Comparison of ENCODE assay signal across 22 mouse cellular contexts in genomic region chr17:32322809-32323208, GRCm38 (mm10). TPM values are rescaled to one million over a fixed set of nuclear protein-coding genes. Genes with fewer than 3 reads are reported as not detected.
DNase-seq lines count a peak whose midpoint lies in the region; ATAC-seq lines count a peak whose summit lies in the region.
"Had no signal": no experiment of that assay in that cellular context is flagged by ENCODE, and none has a peak within 500 bp of the region (broad histone marks: within the 10 kb centered on the region; RNA-seq: fewer than 3 reads in every experiment).

No protein-coding gene starts in this region.

- H3K27me3 ChIP-seq in heart, embryonic 15.5 days, result no peaks in the 10 kb centered on the region
- H3K27me3 ChIP-seq in heart, embryonic 11.5 days (ENCODE audit: control insufficient read depth, insufficient read depth, low read length), result no peaks in the 10 kb centered on the region
- no peaks in the 10 kb centered on the region for H3K27me3 ChIP-seq in midbrain, embryonic 11.5 days (ENCODE audit: control insufficient read depth, insufficient read depth, low read length)
- H3K27me3 ChIP-seq in midbrain, embryonic 10.5 days (ENCODE audit: low read depth, poor library complexity, severe bottlenecking), result no peaks in the 10 kb centered on the region
- no peaks in the 10 kb centered on the region for H3K27me3 ChIP-seq in liver, embryonic 16.5 days (ENCODE audit: control insufficient read depth, insufficient read depth, low read depth, low read length)
- H3K27me3 ChIP-seq: intestine, embryonic 15.5 days; limb, embryonic 12.5 days; neural tube, embryonic 15.5 days had no signal

- H3K4me1 ChIP-seq in heart, embryonic 15.5 days (replicated peaks), result peaks cover 26% of the 10 kb centered on the region
- peaks cover 7% of the 10 kb centered on the region for H3K4me1 ChIP-seq in heart, embryonic 11.5 days (ENCODE audit: control insufficient read depth, insufficient read depth, low read length)
- peaks cover 18% of the 10 kb centered on the region for H3K4me1 ChIP-seq in midbrain, embryonic 11.5 days (ENCODE audit: control insufficient read depth, insufficient read depth, low read length)
- peaks cover 33% of the 10 kb centered on the region for H3K4me1 ChIP-seq in midbrain, embryonic 10.5 days
- peaks cover 29% of the 10 kb centered on the region for H3K4me1 ChIP-seq in liver, embryonic 16.5 days (ENCODE audit: control insufficient read depth, low read depth, low read length)

- no peak overlapping the region for H3K27ac ChIP-seq in heart, embryonic 15.5 days
- no peak overlapping the region for H3K27ac ChIP-seq in heart, embryonic 11.5 days (ENCODE audit: low read depth, low read length)
- H3K27ac ChIP-seq in midbrain, embryonic 11.5 days (ENCODE audit: low read depth, low read length), result no peak overlapping the region
- no peak overlapping the region for H3K27ac ChIP-seq in midbrain, embryonic 10.5 days (replicated peaks)
- H3K27ac ChIP-seq in liver, embryonic 16.5 days (ENCODE audit: low read length), result no peak overlapping the region
- H3K27ac ChIP-seq: intestine, embryonic 15.5 days; limb, embryonic 12.5 days had no signal

- 0 out of 2 replicates have a peak overlapping the region, but pooled peaks have one; percentile 95 for H3K4me3 ChIP-seq in heart, embryonic 15.5 days
- no peak overlapping the region for H3K4me3 ChIP-seq in heart, embryonic 11.5 days (ENCODE audit: low read depth, low read length)
- no peak overlapping the region for H3K4me3 ChIP-seq in midbrain, embryonic 11.5 days (ENCODE audit: low read depth, low read length)
- H3K4me3 ChIP-seq in midbrain, embryonic 10.5 days, result no peak overlapping the region
- no peak overlapping the region for H3K4me3 ChIP-seq in liver, embryonic 16.5 days (ENCODE audit: low read depth, low read length)
- H3K4me3 ChIP-seq: layer of hippocampus, adult 2 months had no signal

- H3K36me3 ChIP-seq in heart, embryonic 15.5 days, result peaks cover 23% of the 10 kb centered on the region
- peaks cover 10% of the 10 kb centered on the region; the same call in 1 of the 2 replicates for H3K36me3 ChIP-seq in heart, embryonic 11.5 days (ENCODE audit: control insufficient read depth, insufficient read depth, low read length)
- H3K36me3 ChIP-seq in midbrain, embryonic 11.5 days (ENCODE audit: control insufficient read depth, insufficient read depth, low read length), result 0 out of 2 replicates have a peak, but pooled peaks cover 4% of the 10 kb centered on the region
- H3K36me3 ChIP-seq in midbrain, embryonic 10.5 days, result peaks cover 60% of the 10 kb centered on the region
- H3K36me3 ChIP-seq in liver, embryonic 16.5 days (ENCODE audit: control insufficient read depth, insufficient read depth), result peaks cover 12% of the 10 kb centered on the region

- H3K4me2 ChIP-seq in heart, embryonic 15.5 days, result peak overlapping the region; percentile 88; the same call in 1 of the 2 replicates
- H3K4me2 ChIP-seq in heart, embryonic 11.5 days, result no peak overlapping the region
- H3K4me2 ChIP-seq in midbrain, embryonic 11.5 days, result no peak overlapping the region
- peak overlapping the region; percentile 96; the same call in 1 of the 2 replicates for H3K4me2 ChIP-seq in liver, embryonic 16.5 days (ENCODE audit: low read depth, low read length)

- no peak for ATAC-seq in heart, embryonic 15.5 days (replicated peaks; ENCODE audit: insufficient number of reproducible peaks, insufficient read depth, low FRiP score, low read depth)
- no peak for ATAC-seq in heart, embryonic 11.5 days (replicated peaks; ENCODE audit: insufficient number of reproducible peaks, low FRiP score, low TSS enrichment)
- ATAC-seq in midbrain, embryonic 11.5 days (ENCODE audit: low FRiP score), result no peak
- no peak for ATAC-seq in liver, embryonic 16.5 days (ENCODE audit: low read depth)
- ATAC-seq: intestine, embryonic 15.5 days; midbrain, embryonic 16.5 days had no signal

- no peak overlapping the region for H3K9ac ChIP-seq in heart, embryonic 15.5 days
- H3K9ac ChIP-seq in heart, embryonic 11.5 days (ENCODE audit: low read depth, low read length), result no peak overlapping the region
- no peak overlapping the region for H3K9ac ChIP-seq in midbrain, embryonic 11.5 days (ENCODE audit: low read length)
- H3K9ac ChIP-seq in liver, embryonic 16.5 days (ENCODE audit: low read depth, low read length), result no peak overlapping the region
- H3K9ac ChIP-seq: limb, embryonic 12.5 days had no signal

- 84% methylated on average over 1 of the region's 1 CpGs for WGBS in heart, embryonic 15.5 days
- WGBS in heart, embryonic 11.5 days (ENCODE audit: insufficient replicate concordance), result 88% methylated on average over 1 of the region's 1 CpGs
- 80% methylated on average over 1 of the region's 1 CpGs for WGBS in midbrain, embryonic 11.5 days
- 89% methylated on average over 1 of the region's 1 CpGs for WGBS in midbrain, embryonic 10.5 days
- WGBS in liver, embryonic 16.5 days (ENCODE audit: insufficient replicate concordance), result 77% methylated on average over 1 of the region's 1 CpGs

- DNase-seq in cerebellum, adult 9-10 months, result peak; percentile 39
- DNase-seq in cerebellum, postnatal 14 days, result no peak
- DNase-seq in midbrain, embryonic 11.5 days (ENCODE audit: low spot score, missing footprints), result peak; percentile 69
- DNase-seq in midbrain, embryonic 10.5 days (ENCODE audit: low spot score), result no peak
- DNase-seq in adrenal gland, adult 8-10 months, result no peak
- DNase-seq: cerebellum, adult 9-11 months; kidney, adult 8-10 months; kidney, postnatal 10 days; layer of hippocampus, postnatal 36 days; lung, adult 2 months; lung, postnatal 14 days; right cerebral cortex, adult 18-20 months; right cerebral cortex, postnatal 4 days; thymus, postnatal 14 days had no signal

- H3K9me3 ChIP-seq in heart, embryonic 15.5 days (replicated peaks), result no peaks in the 10 kb centered on the region
- H3K9me3 ChIP-seq in heart, embryonic 11.5 days (replicated peaks; ENCODE audit: control insufficient read depth, low read length), result no peaks in the 10 kb centered on the region
- H3K9me3 ChIP-seq in midbrain, embryonic 11.5 days (ENCODE audit: control insufficient read depth, low read length), result no peaks in the 10 kb centered on the region
- H3K9me3 ChIP-seq in midbrain, embryonic 10.5 days (replicated peaks), result no peaks in the 10 kb centered on the region
- H3K9me3 ChIP-seq in liver, embryonic 16.5 days (replicated peaks; ENCODE audit: control insufficient read depth, low read length), result no peaks in the 10 kb centered on the region
- H3K9me3 ChIP-seq: intestine, embryonic 15.5 days; limb, embryonic 12.5 days; neural tube, embryonic 15.5 days had no signal

RNA-seq across cellular contexts. Expression of gene Akap8, which starts 1.8 kb away (rescaled TPM):
- 64.8 and 74.3 TPM in 2 replicates for polyA plus RNA-seq in heart, embryonic 15.5 days (2015; fragmentation: Nextera tagmentation; extraction: Ambion mirVana)
- polyA plus RNA-seq in heart, embryonic 11.5 days (2014; fragmentation: Nextera tagmentation; extraction: Ambion mirVana), result 44.2 and 44.3 TPM in 2 replicates
- polyA plus RNA-seq in midbrain, embryonic 11.5 days (2014; fragmentation: Nextera tagmentation; extraction: Ambion mirVana), result 53.0 and 55.4 TPM in 2 replicates
- 130 and 140 TPM in 2 replicates for polyA plus RNA-seq in midbrain, embryonic 10.5 days (2016; fragmentation: Nextera tagmentation; extraction: Ambion mirVana)
- 29.7 and 31.2 TPM in 2 replicates for polyA plus RNA-seq in liver, embryonic 16.5 days (2015; fragmentation: Nextera tagmentation; extraction: Ambion mirVana)
- 100 to 1,000 TPM in 2 of 4 experiments, 10 to 100 TPM in 2; 60.5 to 149 (median 103) TPM for total RNA-seq in adrenal gland, adult 8-10 months (2022)

RNA-seq across cellular contexts. Expression of gene Akap8l, which starts 27.6 kb away (rescaled TPM):
- 88.1 and 98.5 TPM in 2 replicates for polyA plus RNA-seq in heart, embryonic 15.5 days (2015; fragmentation: Nextera tagmentation; extraction: Ambion mirVana)
- polyA plus RNA-seq in heart, embryonic 11.5 days (2014; fragmentation: Nextera tagmentation; extraction: Ambion mirVana), result 59.0 and 63.8 TPM in 2 replicates
- polyA plus RNA-seq in midbrain, embryonic 11.5 days (2014; fragmentation: Nextera tagmentation; extraction: Ambion mirVana), result 67.1 and 67.4 TPM in 2 replicates
- polyA plus RNA-seq in midbrain, embryonic 10.5 days (2016; fragmentation: Nextera tagmentation; extraction: Ambion mirVana), result 90.2 and 106 TPM in 2 replicates
- 37.9 and 42.2 TPM in 2 replicates for polyA plus RNA-seq in liver, embryonic 16.5 days (2015; fragmentation: Nextera tagmentation; extraction: Ambion mirVana)
- total RNA-seq in adrenal gland, adult 8-10 months (2022), result 100 to 1,000 TPM; 105 to 275 (median 189) TPM

RNA-seq across cellular contexts. Expression of gene Brd4, which starts 38.3 kb away (rescaled TPM):
- polyA plus RNA-seq in heart, embryonic 15.5 days (2015; fragmentation: Nextera tagmentation; extraction: Ambion mirVana), result 48.8 and 66.7 TPM in 2 replicates
- polyA plus RNA-seq in heart, embryonic 11.5 days (2014; fragmentation: Nextera tagmentation; extraction: Ambion mirVana), result 67.1 and 76.2 TPM in 2 replicates
- 82.8 and 97.9 TPM in 2 replicates for polyA plus RNA-seq in midbrain, embryonic 11.5 days (2014; fragmentation: Nextera tagmentation; extraction: Ambion mirVana)
- polyA plus RNA-seq in midbrain, embryonic 10.5 days (2016; fragmentation: Nextera tagmentation; extraction: Ambion mirVana), result 110 and 112 TPM in 2 replicates
- 28.3 and 36.0 TPM in 2 replicates for polyA plus RNA-seq in liver, embryonic 16.5 days (2015; fragmentation: Nextera tagmentation; extraction: Ambion mirVana)
- total RNA-seq in adrenal gland, adult 8-10 months (2022), result 100 to 1,000 TPM in 3 of 4 experiments, 10 to 100 TPM in 1; 95.4 to 135 (median 109) TPM

Comparison
In these comparisons a context has a peak if more than half of its experiments do, and no peak if none do; other contexts are left out.
1. DNase-seq: peak in cerebellum, adult 9-10 months (single experiment) and midbrain, embryonic 11.5 days (single experiment); none in cerebellum, postnatal 14 days (0 of 2), midbrain, embryonic 10.5 days (single experiment) and adrenal gland, adult 8-10 months (single experiment).
2. H3K4me2 ChIP-seq: peak in heart, embryonic 15.5 days (single experiment) and liver, embryonic 16.5 days (single experiment); none in heart, embryonic 11.5 days (single experiment) and midbrain, embryonic 11.5 days (single experiment).